Mouse (Mus musculus): Measurements from ENCODE around the gene Ugt1a6a. TPM values are rescaled to one million over a fixed set of nuclear protein-coding genes. Genes with fewer than 3 reads are reported as not detected.

Ugt1a6a gene
- polyA plus RNA-seq, 1 experiment: 2.1 TPM

DNA sequence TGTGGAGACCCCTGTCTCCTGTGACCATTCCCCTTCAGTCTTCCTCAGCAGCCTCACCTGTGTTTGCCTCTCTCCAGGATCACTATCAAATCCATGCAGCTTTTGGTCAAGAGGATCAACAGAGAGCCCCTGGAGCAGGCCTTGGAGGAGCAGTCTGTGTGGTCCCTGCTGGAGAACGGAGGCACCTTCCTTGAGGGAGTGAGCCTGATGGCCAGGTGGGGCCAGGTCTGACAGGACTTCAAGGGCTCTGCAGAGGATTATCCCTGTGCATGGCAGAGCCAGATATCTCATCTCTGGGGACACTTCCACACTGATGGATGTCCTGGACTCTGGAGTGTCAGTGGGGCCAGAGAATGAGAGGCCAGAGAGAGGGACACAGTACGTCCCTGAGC is 120.9 kb downstream of the Ugt1a6a start:
- WGBS: 63% methylated on average over 2 of the region's 2 CpGs
- TF ChIP-seq CTCF (IDR thresholded peaks at IDR 0.05; ENCODE audit: extremely low read depth, insufficient read length, insufficient replicate concordance, low read depth, low read length) (no peak), POLR2A (IDR thresholded peaks at IDR 0.05; ENCODE audit: low read depth, low read length) (no peak)
- Histone ChIP-seq H3K4me1 (ENCODE audit: control insufficient read depth, insufficient read depth, insufficient read length, low read length) (peaks cover 19% of the 10 kb centered on the region), H3K36me3 (ENCODE audit: control insufficient read depth, insufficient read depth, low read length) (peaks cover 2% of the 10 kb centered on the region; the same call in 1 of the 2 replicates), H3K27me3 (ENCODE audit: control insufficient read depth, insufficient read depth, low read length) (no peaks in the 10 kb centered on the region), H3K4me3 (ENCODE audit: low read depth, low read length) (no peak overlapping the region), H3K27ac (ENCODE audit: insufficient read depth, low read depth, low read length) (no peak overlapping the region)

DNA sequence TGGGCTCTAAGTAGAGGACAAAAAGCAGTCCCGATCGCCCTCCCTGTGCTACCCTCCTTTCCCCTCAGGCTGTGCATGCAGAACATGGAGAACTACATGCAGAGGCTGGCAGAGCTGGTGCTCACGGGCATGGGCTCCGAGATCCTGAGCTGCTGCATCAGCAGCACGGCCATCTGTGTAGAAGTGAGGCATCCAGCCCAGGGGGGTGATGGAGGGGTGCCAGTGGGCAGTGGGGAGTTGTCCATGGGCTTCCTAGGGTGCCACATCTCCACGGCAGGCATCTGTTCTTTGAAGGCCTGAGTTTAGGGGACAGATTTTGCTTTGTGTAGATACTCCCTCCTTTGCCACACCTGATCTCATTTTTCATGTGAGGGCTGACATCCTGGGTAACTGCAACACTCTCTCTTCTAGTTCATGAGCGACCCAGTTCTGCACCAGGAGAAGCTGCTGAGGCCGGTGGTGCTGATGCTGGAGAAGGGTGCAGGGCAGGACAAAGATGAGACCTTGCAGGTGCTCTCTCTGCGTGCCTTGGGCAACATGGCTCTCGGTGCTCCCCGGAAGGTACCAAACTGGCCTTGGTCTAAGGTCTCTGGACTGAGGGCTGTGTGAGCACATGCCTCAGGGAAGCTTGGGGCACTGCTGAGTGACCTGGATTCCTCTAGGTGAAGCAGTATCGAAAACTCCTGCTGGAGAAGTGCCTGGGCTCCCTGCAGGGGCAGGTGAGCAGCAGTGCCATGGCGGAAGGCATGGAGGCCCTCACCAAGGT is 121.6 kb downstream of the Ugt1a6a start:
- WGBS: 82% methylated on average over 13 of the region's 13 CpGs
- H3K27me3 ChIP-seq (ENCODE audit: control insufficient read depth, insufficient read depth, low read length): no peaks in the 10 kb centered on the region
- H3K36me3 ChIP-seq (ENCODE audit: control insufficient read depth, insufficient read depth, low read length): peaks cover 5% of the 10 kb centered on the region
- peaks cover 19% of the 10 kb centered on the region for H3K4me1 ChIP-seq (ENCODE audit: control insufficient read depth, insufficient read depth, insufficient read length, low read length)
- H3K27ac ChIP-seq (ENCODE audit: insufficient read depth, low read depth, low read length): no peak overlapping the region
- no peak overlapping the region for H3K4me3 ChIP-seq (ENCODE audit: low read depth, low read length)
- TF ChIP-seq CTCF (IDR thresholded peaks at IDR 0.05; ENCODE audit: extremely low read depth, insufficient read length, insufficient replicate concordance, low read depth, low read length) (no peak), POLR2A (IDR thresholded peaks at IDR 0.05; ENCODE audit: low read depth, low read length) (no peak)

DNA sequence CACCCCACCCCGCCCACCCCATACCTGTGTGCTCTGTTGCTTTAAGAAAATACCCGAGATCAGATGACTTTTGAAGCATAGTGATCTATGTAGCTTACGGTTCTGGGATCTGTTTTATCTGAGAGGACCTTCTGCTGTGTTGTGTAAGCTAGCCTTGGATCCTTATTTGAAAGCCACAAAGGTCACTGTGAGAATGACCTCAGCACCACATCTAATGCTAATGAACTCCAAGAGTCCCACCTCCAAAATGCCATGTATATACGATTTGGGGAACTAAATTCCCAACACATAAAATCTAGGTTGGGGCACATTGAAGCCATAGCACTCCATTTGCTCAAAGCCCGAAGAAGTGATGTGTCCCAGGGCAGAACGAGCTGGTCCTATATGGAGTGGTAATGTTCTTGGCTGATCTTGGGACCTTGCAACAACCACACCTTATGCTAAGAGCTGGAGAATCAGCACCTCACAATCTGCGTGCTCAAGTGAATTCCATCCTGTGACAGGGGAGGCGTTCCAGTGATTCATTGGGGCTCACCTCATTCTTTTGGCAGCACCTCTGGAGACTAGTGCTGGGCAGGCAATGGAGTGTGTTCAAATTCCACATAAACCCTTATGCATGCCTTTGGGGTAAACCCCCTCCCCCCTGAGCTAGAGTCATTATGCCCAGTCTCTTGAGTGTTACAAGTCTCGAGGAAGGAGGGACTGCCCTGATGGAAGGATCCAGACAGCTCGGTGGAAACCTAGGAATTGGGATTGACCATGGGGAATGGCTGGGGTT is 122.5 kb downstream of the Ugt1a6a start:
- no peak overlapping the region for H3K27ac ChIP-seq (ENCODE audit: insufficient read depth, low read depth, low read length)
- H3K4me3 ChIP-seq (ENCODE audit: low read depth, low read length): no peak overlapping the region
- TF ChIP-seq CTCF (IDR thresholded peaks at IDR 0.05; ENCODE audit: extremely low read depth, insufficient read length, insufficient replicate concordance, low read depth, low read length) (no peak), POLR2A (IDR thresholded peaks at IDR 0.05; ENCODE audit: low read depth, low read length) (no peak)
- peaks cover 14% of the 10 kb centered on the region for H3K36me3 ChIP-seq (ENCODE audit: control insufficient read depth, insufficient read depth, low read length)
- H3K27me3 ChIP-seq (ENCODE audit: control insufficient read depth, insufficient read depth, low read length): no peaks in the 10 kb centered on the region
- WGBS: 71% methylated on average over 10 of the region's 10 CpGs
- peaks cover 19% of the 10 kb centered on the region for H3K4me1 ChIP-seq (ENCODE audit: control insufficient read depth, insufficient read depth, insufficient read length, low read length)

DNA sequence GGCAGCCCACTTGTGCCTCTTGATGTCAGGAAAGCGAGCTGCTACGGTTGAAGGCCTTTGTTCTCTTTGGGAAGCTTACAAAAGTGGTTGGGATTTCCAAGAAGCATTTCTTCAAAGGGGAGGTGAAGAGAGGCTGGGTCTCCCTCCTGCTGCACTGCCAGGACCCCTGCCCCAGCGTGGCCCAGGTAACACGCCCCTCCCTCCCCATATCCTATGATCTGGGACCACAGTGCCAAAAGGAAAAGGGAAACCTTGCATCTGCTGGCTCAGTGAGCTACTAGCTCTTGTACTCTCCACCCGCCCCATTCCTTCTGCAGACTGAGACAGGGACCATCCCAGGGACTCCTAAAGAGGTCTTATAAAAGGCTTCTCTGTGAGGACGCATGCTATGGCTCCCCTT is 123.1 kb downstream of the Ugt1a6a start:
- Histone ChIP-seq H3K27ac (ENCODE audit: insufficient read depth, low read depth, low read length) (no peak overlapping the region), H3K4me1 (ENCODE audit: control insufficient read depth, insufficient read depth, insufficient read length, low read length) (peaks cover 19% of the 10 kb centered on the region), H3K27me3 (ENCODE audit: control insufficient read depth, insufficient read depth, low read length) (no peaks in the 10 kb centered on the region), H3K36me3 (ENCODE audit: control insufficient read depth, insufficient read depth, low read length) (peaks cover 20% of the 10 kb centered on the region), H3K4me3 (ENCODE audit: low read depth, low read length) (no peak overlapping the region)
- WGBS: 83% methylated on average over 6 of the region's 6 CpGs
- TF ChIP-seq CTCF (IDR thresholded peaks at IDR 0.05; ENCODE audit: extremely low read depth, insufficient read length, insufficient replicate concordance, low read depth, low read length) (no peak), POLR2A (IDR thresholded peaks at IDR 0.05; ENCODE audit: low read depth, low read length) (no peak)

DNA sequence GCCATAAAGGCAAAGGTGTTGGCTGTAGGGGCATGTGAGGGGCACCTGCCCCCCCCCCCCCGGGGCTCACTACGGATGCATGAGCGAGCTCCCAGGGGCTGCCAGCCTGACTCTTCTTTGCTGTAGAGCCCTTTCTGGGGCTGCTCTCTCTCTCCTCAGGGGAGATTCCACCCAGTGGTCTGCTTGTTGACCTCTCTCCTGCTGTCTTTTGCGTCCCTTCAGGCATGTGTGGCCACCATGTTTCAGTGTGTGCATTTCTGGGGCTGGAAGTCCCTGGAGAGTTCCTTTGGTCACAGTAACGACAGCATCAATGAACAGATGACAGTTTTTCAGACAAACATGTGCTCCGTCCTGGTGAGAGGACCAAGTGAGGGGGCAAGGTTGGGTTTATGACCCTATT is 123.8 kb downstream of the Ugt1a6a start:
- WGBS: 74% methylated on average over 6 of the region's 6 CpGs
- Histone ChIP-seq H3K36me3 (ENCODE audit: control insufficient read depth, insufficient read depth, low read length) (peaks cover 26% of the 10 kb centered on the region), H3K27me3 (ENCODE audit: control insufficient read depth, insufficient read depth, low read length) (no peaks in the 10 kb centered on the region), H3K27ac (ENCODE audit: insufficient read depth, low read depth, low read length) (no peak overlapping the region), H3K4me1 (ENCODE audit: control insufficient read depth, insufficient read depth, insufficient read length, low read length) (peaks cover 12% of the 10 kb centered on the region), H3K4me3 (ENCODE audit: low read depth, low read length) (no peak overlapping the region)
- TF ChIP-seq POLR2A (IDR thresholded peaks at IDR 0.05; ENCODE audit: low read depth, low read length): no peak
- TF ChIP-seq CTCF (IDR thresholded peaks at IDR 0.05; ENCODE audit: extremely low read depth, insufficient read length, insufficient replicate concordance, low read depth, low read length): no peak

DNA sequence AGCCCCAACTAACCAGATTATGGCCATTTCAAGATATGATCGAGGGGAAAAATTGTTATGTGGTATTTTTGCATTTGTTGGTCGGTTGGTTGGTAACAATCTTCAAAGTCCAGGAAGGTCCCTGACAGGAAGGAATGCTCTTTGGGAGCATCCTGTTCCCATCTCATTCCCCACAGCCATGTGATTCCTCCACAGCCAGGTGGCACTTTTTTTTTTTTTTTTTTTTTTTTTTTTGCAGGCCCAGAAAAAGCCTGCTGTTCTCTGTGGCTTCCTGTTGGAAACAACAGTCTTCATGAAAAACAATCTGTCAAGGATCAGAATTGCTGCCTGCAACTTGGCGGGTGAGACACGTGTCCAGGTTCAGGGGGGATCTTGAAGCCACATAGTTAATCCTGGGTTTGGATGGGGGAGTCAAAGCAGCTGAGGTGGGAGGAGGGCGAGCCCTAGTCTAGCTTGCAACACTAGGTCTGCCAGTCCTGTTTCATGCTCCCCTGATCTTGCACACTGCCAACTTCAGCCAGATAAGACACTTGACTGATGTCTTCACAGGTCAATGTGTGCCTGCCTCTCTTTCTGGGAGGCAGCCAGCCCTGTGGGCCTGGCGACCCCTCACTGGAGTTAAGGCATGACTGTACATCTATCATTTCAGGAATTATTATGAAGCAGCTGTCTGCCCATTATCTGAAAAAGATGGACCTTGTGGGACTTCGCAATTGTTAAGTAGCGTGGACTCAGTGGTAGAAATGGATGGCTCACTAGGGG is 124.5 kb downstream of the Ugt1a6a start:
- no peak overlapping the region for H3K4me3 ChIP-seq (ENCODE audit: low read depth, low read length)
- 71% methylated on average over 8 of the region's 8 CpGs for WGBS
- H3K36me3 ChIP-seq (ENCODE audit: control insufficient read depth, insufficient read depth, low read length): peaks cover 34% of the 10 kb centered on the region
- no peak overlapping the region for H3K27ac ChIP-seq (ENCODE audit: insufficient read depth, low read depth, low read length)
- H3K27me3 ChIP-seq (ENCODE audit: control insufficient read depth, insufficient read depth, low read length): no peaks in the 10 kb centered on the region
- peaks cover 7% of the 10 kb centered on the region for H3K4me1 ChIP-seq (ENCODE audit: control insufficient read depth, insufficient read depth, insufficient read length, low read length)
- TF ChIP-seq POLR2A (IDR thresholded peaks at IDR 0.05; ENCODE audit: low read depth, low read length): no peak
- no peak for TF ChIP-seq CTCF (IDR thresholded peaks at IDR 0.05; ENCODE audit: extremely low read depth, insufficient read length, insufficient replicate concordance, low read depth, low read length)

All from small intestine, adult 2 months (tissue).